Mouse (Mus musculus) limb, embryonic 13.5 days (tissue): ENCODE measurements around the gene Fam217b. TPM values are rescaled to one million over a fixed set of nuclear protein-coding genes. Genes with fewer than 3 reads are reported as not detected.

ENCODE experiments used
- ATAC-seq: fragments of 200-750 bp; cut with Nextera tagmentation; 2 replicates; pipeline ENCODE4 v1.8.0; 2017; ENCODE audit warnings: low read depth, moderate number of reproducible peaks, moderate TSS enrichment; ENCODE audit not compliant: low FRiP score
- H3K27ac ChIP-seq: fragments of 300-500 bp; sonication (generic); 2 replicates; pipeline ENCODE4 v1.5.1; 2015; ENCODE audit warnings: inconsistent platforms, mild to moderate bottlenecking, moderate library complexity
- H3K27me3 ChIP-seq: fragments of 300-500 bp; sonication (generic); 2 replicates; pipeline ENCODE4 v1.6.1; 2015; ENCODE audit warnings: mild to moderate bottlenecking, inconsistent platforms
- H3K36me3 ChIP-seq: fragments of 300-500 bp; sonication (generic); 2 replicates; pipeline ENCODE4 v1.6.1; 2015; ENCODE audit warnings: inconsistent platforms, mild to moderate bottlenecking, moderate library complexity
- H3K4me1 ChIP-seq: fragments of 300-500 bp; sonication (generic); 2 replicates; pipeline ENCODE4 v1.6.1; 2015; ENCODE audit warnings: inconsistent platforms
- H3K4me2 ChIP-seq: fragments of 300-500 bp; sonication (generic); replicated peaks from 2 replicates; pipeline ENCODE4 v1.6.1; 2015; ENCODE audit warnings: inconsistent platforms, mild to moderate bottlenecking, moderate library complexity
- H3K4me3 ChIP-seq: fragments of 300-500 bp; sonication (generic); 2 replicates; pipeline ENCODE4 v1.5.1; 2015; ENCODE audit warnings: moderate library complexity, mild to moderate bottlenecking, inconsistent platforms
- H3K9ac ChIP-seq: fragments of 300-500 bp; sonication (generic); 2 replicates; pipeline ENCODE4 v1.6.1; 2015; ENCODE audit warnings: mild to moderate bottlenecking, inconsistent platforms
- H3K9me3 ChIP-seq: fragments of 300-500 bp; sonication (generic); 2 replicates; pipeline ENCODE4 v1.6.1; 2016; ENCODE audit warnings: inconsistent platforms
- WGBS: fragments of 180-500 bp; shearing (Covaris S2); methylation state at CpG from one replicate; pipeline ENCODE4 v1.1.7; 2015; 5-methylcytosine and 5-hydroxymethylcytosine counted together
- polyA plus RNA-seq: library from polyadenylated mRNA; unstranded; fragments of >200 nt; fragmentation: Nextera tagmentation; extraction: Ambion mirVana; gene quantifications from 2 replicates; pipeline ENCODE4 v1.2.1, GENCODE M21; 2015

Gene Fam217b
- 4.9 and 6.0 TPM in 2 replicates for polyA plus RNA-seq

GRCm38 (mm10) chr2:178414261-178415149 lies at the start of gene Fam217b, which contains the start of gene Ppp1r3d:
Fam217b (plus strand) TSS chr2:178414524.
Ppp1r3d (minus strand) TSS chr2:178414472.
- Histone ChIP-seq H3K27me3 (peaks cover 25% of the 10 kb centered on the region), H3K27ac (no peak within 1 kb of the TSS), H3K4me3 (peak within 1 kb of the TSS; percentile 70), H3K4me1 (peaks cover 26% of the 10 kb centered on the region), H3K36me3 (peaks cover 4% of the 10 kb centered on the region; the same call in 1 of the 2 replicates), H3K9me3 (no peaks in the 10 kb centered on the region), H3K4me2 (peak within 1 kb of the TSS; percentile 99), H3K9ac (peak within 1 kb of the TSS; percentile 73)
- ATAC-seq: peak; percentile 76
- under 1% methylated on average over 72 of the region's 74 CpGs for WGBS

- Histone ChIP-seq H3K4me3 (no peak within 1 kb of the TSS), H3K27ac (no peak within 1 kb of the TSS), H3K9ac (no peak within 1 kb of the TSS), H3K36me3 (no peaks in the 10 kb centered on the region), H3K27me3 (peaks cover 7% of the 10 kb centered on the region), H3K4me2 (no peak within 1 kb of the TSS), H3K4me1 (peaks cover 5% of the 10 kb centered on the region; the same call in 1 of the 2 replicates), H3K9me3 (no peaks in the 10 kb centered on the region)
- ATAC-seq: peak; percentile 48
- 81% methylated on average over 52 of the region's 52 CpGs for WGBS
Measured at GRCm38 (mm10) chr2:178407053-178407815, 7.1 kb upstream of the Fam217b start, which contains the start of gene Sycp2. Sycp2 (minus strand) TSS chr2:178407685.

DNA sequence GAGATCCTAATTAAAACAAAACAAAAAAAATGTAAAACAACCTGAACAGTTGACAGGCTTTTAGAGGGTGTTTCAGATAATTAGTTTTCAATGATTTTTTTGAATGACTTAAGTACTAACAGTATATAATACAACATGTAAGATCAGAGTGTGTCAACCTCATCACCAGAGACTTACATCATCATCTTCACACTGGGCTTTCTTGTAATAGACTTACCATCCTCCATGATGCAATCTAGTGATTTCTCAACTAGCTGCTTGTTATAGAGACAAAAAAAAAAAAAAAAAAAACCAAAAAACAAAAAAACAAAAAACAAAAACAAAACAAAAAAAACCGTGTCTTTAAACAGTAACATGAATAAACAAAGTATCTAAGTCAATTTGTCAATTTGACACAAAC lies 5.3 kb upstream of the Fam217b start:
- Histone ChIP-seq H3K4me2 (no peak overlapping the region), H3K4me3 (no peak overlapping the region), H3K27me3 (peaks cover 24% of the 10 kb centered on the region), H3K9me3 (no peaks in the 10 kb centered on the region), H3K27ac (no peak overlapping the region), H3K9ac (no peak overlapping the region), H3K4me1 (peaks cover 15% of the 10 kb centered on the region), H3K36me3 (no peaks in the 10 kb centered on the region)
- 52% methylated on average over 1 of the region's 1 CpGs for WGBS
- no peak for ATAC-seq

GRCm38 (mm10) chr2:178410286-178410685 lies 4.0 kb upstream of the Fam217b start:
- no peaks in the 10 kb centered on the region for H3K36me3 ChIP-seq
- WGBS: 77% methylated on average over 6 of the region's 6 CpGs
- H3K27me3 ChIP-seq: peaks cover 25% of the 10 kb centered on the region
- no peak overlapping the region for H3K27ac ChIP-seq
- H3K9me3 ChIP-seq: no peaks in the 10 kb centered on the region
- H3K4me2 ChIP-seq: no peak overlapping the region
- H3K4me1 ChIP-seq: peaks cover 23% of the 10 kb centered on the region
- H3K9ac ChIP-seq: no peak overlapping the region
- ATAC-seq: no peak
- H3K4me3 ChIP-seq: no peak overlapping the region

DNA sequence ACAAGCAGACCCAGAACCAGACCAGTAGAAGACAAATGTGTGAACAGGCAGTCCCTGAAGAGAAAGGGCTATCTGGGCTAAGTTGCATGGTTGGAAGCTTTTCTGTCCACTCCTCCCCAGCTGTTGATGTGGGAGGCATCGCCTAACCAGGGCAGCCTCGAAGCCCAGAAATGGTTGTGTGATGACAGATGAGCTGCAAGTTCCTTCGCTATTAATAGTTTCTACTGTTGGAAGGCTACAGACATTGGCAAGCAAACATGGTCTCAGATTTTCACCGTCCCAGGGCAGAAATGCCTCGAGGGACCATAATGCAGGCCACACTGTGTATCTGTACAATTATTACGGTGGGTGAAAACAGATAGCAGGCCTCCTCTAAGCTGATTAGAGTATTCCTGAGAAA lies 1.7 kb upstream of the Fam217b start:
- Histone ChIP-seq H3K9me3 (no peaks in the 10 kb centered on the region), H3K4me2 (0 out of 2 replicates have a peak overlapping the region, but pooled peaks have one; percentile 7), H3K36me3 (no peaks in the 10 kb centered on the region), H3K4me3 (no peak overlapping the region), H3K27ac (no peak overlapping the region), H3K4me1 (peaks cover 26% of the 10 kb centered on the region), H3K9ac (no peak overlapping the region), H3K27me3 (peaks cover 25% of the 10 kb centered on the region)
- WGBS: 64% methylated on average over 6 of the region's 6 CpGs
- no peak for ATAC-seq

DNA sequence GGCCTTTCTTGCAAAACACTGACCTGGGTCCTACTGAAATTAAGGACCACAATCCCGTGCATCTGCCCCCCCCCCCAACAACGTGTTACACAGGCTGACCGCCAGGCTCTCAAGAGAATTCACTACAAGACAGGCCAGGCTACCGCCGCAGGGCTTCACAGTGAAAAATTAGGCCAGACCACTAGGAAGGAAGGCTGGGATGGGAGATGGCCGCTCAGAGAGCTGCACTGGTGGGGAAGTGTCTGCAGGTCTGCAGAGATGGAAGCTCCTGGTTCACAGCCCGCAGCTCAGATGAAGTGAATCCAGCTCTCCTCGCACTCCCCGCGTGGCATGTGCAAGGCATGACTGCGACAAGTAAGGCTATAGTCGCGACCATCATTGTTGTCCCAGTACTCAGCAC lies 1.2 kb upstream of the Fam217b start:
- Histone ChIP-seq H3K4me1 (peaks cover 26% of the 10 kb centered on the region), H3K4me3 (peak overlapping the region; percentile 70), H3K36me3 (peaks cover 3% of the 10 kb centered on the region; the same call in 1 of the 2 replicates), H3K27me3 (peaks cover 25% of the 10 kb centered on the region), H3K4me2 (peak overlapping the region; percentile 99), H3K9ac (no peak overlapping the region), H3K27ac (no peak overlapping the region), H3K9me3 (no peaks in the 10 kb centered on the region)
- ATAC-seq: no peak
- 63% methylated on average over 13 of the region's 13 CpGs for WGBS

GRCm38 (mm10) chr2:178413481-178414260 lies 653 bp upstream of the Fam217b start:
- H3K4me2 ChIP-seq: peak overlapping the region; percentile 99
- peak overlapping the region; percentile 70 for H3K4me3 ChIP-seq
- peaks cover 4% of the 10 kb centered on the region; the same call in 1 of the 2 replicates for H3K36me3 ChIP-seq
- peak; percentile 13; the same call in 1 of the 2 replicates for ATAC-seq
- H3K27ac ChIP-seq: no peak overlapping the region
- 15% methylated on average over 71 of the region's 75 CpGs for WGBS
- H3K4me1 ChIP-seq: peaks cover 26% of the 10 kb centered on the region
- H3K9me3 ChIP-seq: no peaks in the 10 kb centered on the region
- H3K9ac ChIP-seq: peak overlapping the region; percentile 73
- H3K27me3 ChIP-seq: peaks cover 25% of the 10 kb centered on the region

- peak overlapping the region; percentile 99 for H3K4me2 ChIP-seq
- H3K4me1 ChIP-seq: peaks cover 26% of the 10 kb centered on the region
- H3K9me3 ChIP-seq: no peaks in the 10 kb centered on the region
- peak overlapping the region; percentile 73; the same call in 1 of the 2 replicates for H3K9ac ChIP-seq
- WGBS: 32% methylated on average over 3 of the region's 3 CpGs
- peaks cover 4% of the 10 kb centered on the region; the same call in 1 of the 2 replicates for H3K36me3 ChIP-seq
- H3K27me3 ChIP-seq: peaks cover 25% of the 10 kb centered on the region
- no peak overlapping the region for H3K27ac ChIP-seq
- peak overlapping the region; percentile 70 for H3K4me3 ChIP-seq
- ATAC-seq: 0 out of 2 replicates have a peak, but pooled peaks have one; percentile 39
Measured at GRCm38 (mm10) chr2:178415150-178415448, 775 bp downstream of the Fam217b start.

DNA sequence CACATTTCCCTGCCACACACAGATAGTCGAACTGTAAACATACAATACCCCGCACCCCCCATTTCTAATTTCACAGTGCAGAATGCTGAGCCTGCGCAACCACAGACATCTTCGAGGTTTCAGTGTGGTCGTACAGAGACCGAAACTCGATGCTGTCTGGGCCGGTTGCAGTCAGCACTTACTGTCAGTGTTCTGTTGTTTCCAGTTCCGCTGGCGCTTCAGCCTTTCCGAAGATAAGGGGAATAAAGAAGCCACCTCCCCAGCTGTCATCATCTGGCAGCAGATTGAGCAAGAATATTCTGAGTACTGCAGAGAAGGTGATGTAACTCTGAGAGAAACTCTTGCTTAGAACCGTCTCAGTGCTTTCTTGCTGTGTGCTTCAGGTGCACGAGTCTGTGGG lies 2.1 kb downstream of the Fam217b start:
- H3K9me3 ChIP-seq: no peaks in the 10 kb centered on the region
- 72% methylated on average over 13 of the region's 13 CpGs for WGBS
- ATAC-seq: no peak
- peaks cover 31% of the 10 kb centered on the region for H3K4me1 ChIP-seq
- peaks cover 4% of the 10 kb centered on the region; the same call in 1 of the 2 replicates for H3K36me3 ChIP-seq
- peaks cover 24% of the 10 kb centered on the region for H3K27me3 ChIP-seq
- no peak overlapping the region for H3K27ac ChIP-seq
- no peak overlapping the region for H3K4me3 ChIP-seq
- H3K4me2 ChIP-seq: no peak overlapping the region
- no peak overlapping the region for H3K9ac ChIP-seq

DNA sequence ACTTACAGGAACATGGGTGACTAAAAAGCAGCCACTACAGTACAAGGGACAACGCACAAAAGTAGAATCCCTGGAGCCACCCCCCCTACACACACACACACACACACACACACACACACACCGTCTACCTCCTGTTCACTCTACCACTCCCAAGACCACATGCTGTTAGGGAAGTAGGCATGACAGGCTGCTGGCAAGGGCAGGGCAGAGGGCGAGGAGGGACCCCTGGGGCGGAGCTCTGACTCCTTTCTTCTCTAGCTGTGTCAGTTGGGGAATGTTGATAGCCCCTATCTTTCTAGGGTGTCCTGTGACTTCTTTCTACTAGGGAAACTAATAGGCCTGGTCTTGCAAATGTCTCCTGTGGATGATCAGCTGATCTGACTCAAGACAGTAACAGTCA lies 2.6 kb downstream of the Fam217b start:
- 51% methylated on average over 4 of the region's 4 CpGs for whole genome bisulfite sequencing
- Histone ChIP-seq H3K9me3 (no peaks in the 10 kb centered on the region), H3K27me3 (peaks cover 19% of the 10 kb centered on the region), H3K9ac (no peak overlapping the region), H3K4me2 (no peak overlapping the region), H3K27ac (no peak overlapping the region), H3K4me3 (no peak overlapping the region), H3K36me3 (peaks cover 4% of the 10 kb centered on the region; the same call in 1 of the 2 replicates), H3K4me1 (peaks cover 33% of the 10 kb centered on the region)
- ATAC-seq: no peak

- ATAC-seq: no peak
- WGBS: 78% methylated on average over 9 of the region's 9 CpGs
- no peak overlapping the region for H3K4me3 ChIP-seq
- H3K36me3 ChIP-seq: peaks cover 4% of the 10 kb centered on the region; the same call in 1 of the 2 replicates
- H3K9ac ChIP-seq: no peak overlapping the region
- peaks cover 26% of the 10 kb centered on the region for H3K4me1 ChIP-seq
- H3K4me2 ChIP-seq: no peak overlapping the region
- no peaks in the 10 kb centered on the region for H3K9me3 ChIP-seq
- no peak overlapping the region for H3K27ac ChIP-seq
- H3K27me3 ChIP-seq: no peaks in the 10 kb centered on the region
Measured at GRCm38 (mm10) chr2:178420576-178420975, 6.3 kb downstream of the Fam217b start.
